Mouse (Mus musculus) urinary bladder, postnatal 14 days (tissue): Measurements from ENCODE around the gene Hspb8.
"Not testable (repeated sequence)": the region's sequence is repeated elsewhere in the genome, so short reads cannot be mapped to it uniquely, and the experiment has no call there.

ENCODE experiments used
- DNase-seq: peaks from one replicate; pipeline ENCODE4 v3.0.0; 2021; ENCODE audit warnings: low spot score

Hspb8 gene

DNA sequence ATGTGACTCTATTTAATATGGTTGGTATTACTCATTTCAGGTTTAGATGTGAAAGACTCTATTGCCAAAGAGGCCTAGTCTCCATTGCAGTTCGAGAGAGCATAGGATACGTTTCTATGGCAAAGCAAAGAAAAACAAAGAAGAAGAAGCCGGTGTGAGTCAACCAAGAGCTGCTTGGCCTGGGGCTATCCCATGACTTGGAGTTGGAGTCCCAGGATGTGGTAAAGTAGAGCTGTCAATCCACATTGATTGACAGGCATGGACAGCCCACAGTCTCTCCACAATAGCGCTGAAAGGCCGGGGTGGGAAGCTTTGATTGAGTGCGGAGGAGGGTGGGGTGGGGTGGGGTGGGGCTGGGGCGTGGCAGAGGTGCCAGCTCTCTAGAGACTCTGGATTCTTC is 10.2 kb upstream of the Hspb8 start:
- DNase-seq: no peak

DNA sequence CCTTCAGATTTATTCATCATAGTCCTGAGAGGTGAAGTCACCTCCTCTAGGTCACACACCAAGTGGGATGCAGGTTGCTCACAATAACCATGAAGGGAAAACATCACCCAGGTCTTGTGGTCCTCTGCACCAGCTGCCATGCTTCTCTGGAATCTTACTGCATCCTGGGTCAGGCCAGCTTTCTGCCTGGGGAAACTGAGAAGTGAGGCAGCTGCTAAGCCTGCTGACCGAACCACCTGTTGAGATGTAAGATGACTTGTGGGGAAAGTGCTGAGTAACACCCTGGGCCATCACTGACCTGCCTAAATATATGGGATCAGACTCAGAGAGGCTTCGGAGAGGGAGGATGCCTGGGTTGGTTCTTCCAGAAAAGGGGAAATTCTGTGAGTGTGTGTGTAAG is 4.0 kb upstream of the Hspb8 start:
- no peak for DNase-seq

DNA sequence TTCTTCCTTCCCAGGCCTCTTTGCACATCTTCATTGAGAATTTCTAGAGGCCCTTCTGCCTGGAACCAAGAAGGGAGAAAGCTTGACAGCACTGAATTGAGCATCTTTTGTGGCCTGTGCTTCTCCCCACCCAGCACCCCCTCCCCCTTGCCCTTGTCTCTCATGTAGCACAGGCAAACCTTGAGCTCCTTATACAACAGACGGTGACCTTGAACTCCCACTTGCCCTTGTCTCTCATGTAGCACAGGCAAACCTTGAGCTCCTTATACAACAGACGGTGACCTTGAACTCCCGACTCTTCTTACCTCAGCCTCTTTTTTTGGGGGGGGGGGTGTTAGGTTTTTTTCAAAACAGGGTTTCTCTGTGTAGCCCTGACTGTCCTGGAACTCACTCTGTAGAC is 3.0 kb upstream of the Hspb8 start:
- DNase-seq: not testable (repeated sequence)

DNA sequence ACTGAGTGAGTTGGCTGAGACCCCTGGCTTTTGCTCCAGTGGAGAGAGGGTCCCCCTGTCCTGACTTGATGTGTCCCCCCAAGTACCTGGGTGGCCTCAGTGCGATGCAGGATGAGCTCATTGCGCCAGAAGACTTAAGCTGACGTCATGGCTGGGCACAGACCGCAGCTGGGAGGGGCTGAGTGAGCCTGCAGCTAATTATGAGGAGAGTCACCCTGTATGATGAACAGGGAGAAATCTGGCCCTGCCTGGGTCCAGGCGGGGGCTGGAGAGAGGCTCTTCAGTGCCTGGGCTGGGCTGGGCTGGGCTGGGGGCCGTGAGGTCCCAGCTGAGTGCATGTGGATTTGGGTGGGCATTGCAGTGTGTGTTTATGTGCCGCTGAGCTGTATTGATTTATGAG is 2.6 kb upstream of the Hspb8 start:
- peak; percentile 59 for DNase-seq

DNA sequence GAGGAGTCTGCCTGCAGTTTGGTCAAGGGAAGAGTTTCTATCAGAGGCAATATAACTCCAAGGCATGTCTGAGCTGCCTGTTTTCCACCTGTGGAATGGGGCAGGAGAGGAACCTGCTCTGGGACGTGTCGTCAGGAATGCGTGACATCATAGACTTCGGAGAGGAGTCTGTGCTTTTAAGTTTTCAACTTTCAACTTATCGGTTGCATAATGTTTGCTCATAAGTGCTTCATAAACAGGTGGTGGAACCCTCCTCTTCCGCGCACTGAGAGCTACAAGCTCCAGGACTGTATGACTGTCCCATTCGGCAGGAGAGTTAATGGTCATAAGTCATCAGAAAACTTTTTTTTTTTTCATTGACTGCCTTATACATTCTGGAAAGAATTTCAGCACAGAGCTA is 1.1 kb upstream of the Hspb8 start:
- DNase-seq: no peak

DNA sequence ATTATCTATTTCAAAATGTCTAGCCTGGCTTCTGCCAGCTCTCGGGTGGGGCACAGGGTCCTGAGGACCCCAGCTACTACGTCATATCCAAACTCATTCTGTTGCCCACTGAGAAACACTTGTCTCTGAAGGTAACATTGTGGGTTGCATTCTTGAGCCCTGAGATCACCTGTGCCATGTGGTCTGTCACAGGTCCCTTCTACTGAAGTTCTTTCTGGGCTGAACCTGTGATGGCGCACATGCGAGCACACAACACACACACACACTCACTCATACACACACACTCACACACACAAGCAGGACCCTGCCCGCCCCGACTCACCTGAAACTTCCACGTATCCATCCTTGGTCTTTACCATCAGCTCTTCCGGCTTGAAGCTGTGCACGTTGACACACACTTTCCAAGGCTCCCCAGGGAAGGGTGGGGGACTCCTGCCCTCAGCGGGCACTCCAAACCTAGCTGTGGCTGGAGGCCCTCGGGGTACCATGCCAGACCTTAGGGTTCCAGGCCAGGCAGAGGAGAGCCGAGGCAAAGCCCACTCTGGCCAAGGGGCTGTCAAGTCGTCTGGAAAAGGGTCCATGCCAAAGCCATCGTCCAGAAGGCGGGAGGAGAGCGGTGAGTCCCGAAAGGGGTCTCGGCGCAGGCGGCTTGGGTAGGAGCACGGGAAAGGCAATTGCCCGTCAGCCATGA is 728 bp downstream of the Hspb8 start:
- DNase-seq: no peak

DNA sequence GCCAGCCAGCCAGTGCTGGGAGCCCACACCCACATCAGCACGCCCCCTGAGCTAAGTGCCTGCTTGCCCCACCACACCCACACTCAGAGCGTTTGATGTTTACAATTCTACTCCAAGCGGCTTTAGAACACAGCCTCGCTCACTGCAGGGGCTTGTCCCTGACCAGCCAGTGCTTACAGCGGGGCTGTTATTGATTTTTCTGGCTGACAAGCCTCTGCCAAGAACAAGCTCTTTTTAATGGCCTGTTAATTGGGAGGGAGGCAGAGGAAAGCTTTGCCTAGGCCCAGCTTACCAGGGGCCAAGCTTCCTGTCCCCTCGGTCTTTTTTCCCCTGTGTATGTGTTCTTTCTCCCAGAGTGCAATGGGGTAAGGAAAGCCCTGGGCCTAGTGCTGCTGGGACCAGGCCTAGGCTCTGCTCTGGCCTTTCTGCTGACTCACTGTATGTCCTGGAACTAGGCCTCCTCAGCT is 1.9 kb downstream of the Hspb8 start:
- peak; percentile 69 for DNase-seq

DNA sequence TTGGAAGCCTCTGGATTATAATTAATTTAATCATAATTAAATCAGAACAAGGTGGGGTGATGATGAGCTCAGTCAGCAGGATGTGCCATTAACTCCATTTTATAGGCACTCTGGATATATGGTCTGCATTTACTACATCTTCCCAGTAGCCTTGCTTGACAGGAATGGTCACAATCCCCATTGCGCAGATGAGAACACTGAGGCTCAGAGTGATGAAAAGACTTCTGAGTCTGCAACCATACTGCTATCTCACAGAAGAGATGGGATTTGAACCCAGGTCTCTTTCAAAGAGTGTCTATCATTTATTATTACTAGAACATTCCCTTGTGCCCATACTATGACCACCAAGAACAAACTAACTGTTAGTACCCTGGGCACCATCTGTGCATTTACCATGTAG is 2.5 kb downstream of the Hspb8 start:
- DNase-seq: no peak

DNA sequence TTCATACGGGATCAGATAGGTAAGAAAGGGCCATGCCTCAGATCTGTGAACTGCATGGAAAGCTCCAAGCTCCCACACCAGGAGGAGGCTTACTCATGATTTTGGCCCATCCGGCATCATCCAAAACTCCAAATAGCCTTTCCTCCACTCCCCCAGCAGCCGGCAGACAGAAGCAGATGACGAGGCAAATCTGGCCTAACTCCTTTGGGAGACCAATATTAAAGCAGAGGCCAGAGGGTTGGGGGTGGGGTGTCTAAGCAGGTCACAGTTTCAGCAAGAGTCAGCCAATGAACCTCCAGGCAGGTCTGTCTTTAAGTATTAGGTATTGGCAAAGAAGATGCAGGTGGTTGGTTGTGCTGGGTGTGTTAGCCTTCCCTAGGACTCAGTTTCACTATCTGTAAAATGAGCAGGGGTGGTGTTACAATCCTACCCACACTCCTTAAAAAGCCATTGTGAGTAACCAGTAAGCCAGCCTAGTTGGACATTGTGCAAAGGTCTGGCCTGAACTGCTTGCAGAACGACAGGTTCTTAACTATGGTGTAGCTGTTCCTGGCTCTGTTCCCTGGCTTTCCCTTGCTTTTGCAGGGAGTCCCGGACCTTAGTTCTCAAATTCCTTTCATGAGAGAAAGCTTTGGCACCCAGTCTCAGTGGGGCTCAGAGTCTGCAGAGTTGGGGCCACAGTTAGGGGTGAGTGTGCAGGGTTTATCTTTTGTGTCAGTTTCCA is 3.2 kb downstream of the Hspb8 start:
- peak; percentile 38 for DNase-seq

DNA sequence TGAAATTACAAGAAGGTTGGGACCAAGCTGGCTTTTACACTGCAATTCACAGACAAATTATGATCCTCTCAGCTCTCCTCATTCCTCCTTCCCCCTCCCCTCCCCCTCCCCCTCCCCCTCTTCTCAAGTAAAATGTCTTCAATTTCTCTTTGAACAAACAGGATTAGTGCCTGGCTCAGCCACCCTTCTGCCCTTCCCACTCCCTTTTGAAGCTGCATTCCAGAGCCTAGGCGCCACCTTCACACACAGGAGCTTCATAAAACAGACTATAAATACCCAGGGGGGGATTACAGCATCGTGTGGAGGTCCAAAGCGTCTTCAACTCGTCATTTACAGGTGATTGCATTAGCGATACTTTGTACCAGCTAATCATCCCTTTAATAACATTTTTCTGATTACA is 6.5 kb downstream of the Hspb8 start:
- no peak for DNase-seq

DNA sequence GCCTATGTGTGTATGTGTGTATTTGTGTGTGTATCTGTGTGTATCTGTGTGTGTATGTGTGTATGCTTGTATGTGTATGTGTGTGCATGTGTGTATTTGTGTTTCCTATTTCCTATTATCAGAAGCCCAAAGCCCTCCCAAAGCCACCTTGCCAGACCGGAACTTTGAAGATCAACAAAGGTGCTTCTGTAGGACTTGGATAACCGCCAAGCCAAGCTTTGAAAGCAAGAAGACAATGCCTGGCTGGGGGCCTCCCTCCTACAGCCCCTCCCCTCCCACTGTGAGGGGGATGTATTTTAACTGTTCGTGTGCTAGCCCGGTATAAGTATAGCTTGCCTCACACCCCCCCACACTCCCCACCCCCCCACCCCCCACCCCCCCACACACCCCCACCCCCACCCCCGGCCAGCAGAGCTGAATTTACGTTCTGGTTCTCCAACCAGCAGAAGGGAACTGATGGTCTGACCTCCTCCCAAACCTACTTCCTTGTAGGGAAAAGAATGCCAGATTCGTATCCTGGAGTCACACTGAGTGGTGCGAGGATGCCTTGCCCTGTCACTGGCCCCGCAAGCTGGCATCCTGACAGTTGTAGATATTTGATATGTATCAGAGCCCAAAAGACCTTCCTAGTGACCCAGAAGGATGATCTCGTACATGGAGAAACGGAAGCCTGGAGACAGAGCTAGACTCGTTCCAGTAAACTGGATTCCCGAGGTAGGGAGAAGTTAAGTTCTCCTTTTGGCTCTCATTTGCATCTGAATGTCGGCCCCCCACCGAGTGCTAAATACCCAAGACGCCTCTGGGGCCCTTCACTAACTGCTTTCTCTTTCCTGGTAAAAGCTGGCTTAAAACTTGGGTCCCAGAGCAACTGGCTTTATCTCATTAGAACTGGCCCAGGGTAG is 12.7 kb downstream of the Hspb8 start:
- DNase-seq: peak; percentile 43

DNA sequence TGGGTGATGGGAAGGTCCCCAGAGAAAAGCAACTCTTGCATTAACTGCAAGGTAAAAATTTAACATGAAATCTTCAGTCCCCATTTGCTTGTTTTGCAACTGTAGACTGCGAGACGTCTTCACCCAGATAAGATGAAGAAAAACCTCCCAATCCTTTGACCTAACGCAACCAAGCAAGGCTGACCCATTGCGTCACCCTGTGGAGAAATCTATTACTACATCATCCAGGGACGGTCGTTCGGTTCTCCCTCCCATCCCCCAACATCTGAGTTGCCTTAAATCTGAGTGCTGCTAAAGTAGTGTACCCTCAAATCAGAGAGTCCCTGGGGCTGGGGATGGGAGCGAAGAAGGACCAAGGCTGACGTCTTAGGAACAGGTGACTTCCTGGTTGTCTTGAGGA is 13.7 kb downstream of the Hspb8 start:
- no peak for DNase-seq

DNA sequence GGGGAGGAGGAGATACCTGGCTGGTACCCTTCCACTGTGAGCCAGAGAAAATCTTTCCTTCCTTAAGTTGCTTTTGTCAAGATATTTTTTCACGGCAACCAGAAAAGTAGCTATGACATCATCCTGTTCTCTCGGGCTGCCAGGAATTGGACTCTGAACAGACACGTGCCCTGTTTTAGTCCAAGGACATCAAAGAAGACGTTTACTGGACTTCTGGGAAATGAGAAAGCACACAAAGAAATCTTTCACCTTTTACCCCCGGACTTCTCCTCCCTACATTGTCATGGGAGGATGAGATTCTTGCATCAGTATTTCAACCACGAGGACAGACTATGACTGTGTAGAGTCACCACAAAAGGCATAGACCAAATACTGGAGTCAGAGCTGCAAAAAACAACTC is 14.7 kb downstream of the Hspb8 start:
- DNase-seq: no peak

DNA sequence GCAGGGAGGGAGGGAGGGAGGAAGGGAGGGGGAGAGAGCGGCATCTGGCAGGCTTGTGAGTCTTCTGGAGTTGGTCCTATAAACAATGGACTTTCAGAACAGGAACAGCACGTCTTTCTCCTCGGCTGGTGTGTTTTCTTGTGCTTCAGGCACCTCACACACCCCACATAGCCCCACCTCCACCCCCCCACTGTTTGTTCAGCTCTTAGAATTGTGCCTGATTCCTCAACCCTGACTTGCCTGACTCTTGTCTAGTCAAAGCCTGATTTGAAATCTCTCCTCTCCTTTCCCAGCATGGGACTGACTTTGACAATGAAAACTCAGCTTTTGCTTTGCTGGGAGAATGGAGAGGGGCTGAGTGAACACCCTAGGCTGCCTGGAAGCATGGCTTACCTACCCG is 15.3 kb downstream of the Hspb8 start:
- peak; percentile 46 for DNase-seq

DNA sequence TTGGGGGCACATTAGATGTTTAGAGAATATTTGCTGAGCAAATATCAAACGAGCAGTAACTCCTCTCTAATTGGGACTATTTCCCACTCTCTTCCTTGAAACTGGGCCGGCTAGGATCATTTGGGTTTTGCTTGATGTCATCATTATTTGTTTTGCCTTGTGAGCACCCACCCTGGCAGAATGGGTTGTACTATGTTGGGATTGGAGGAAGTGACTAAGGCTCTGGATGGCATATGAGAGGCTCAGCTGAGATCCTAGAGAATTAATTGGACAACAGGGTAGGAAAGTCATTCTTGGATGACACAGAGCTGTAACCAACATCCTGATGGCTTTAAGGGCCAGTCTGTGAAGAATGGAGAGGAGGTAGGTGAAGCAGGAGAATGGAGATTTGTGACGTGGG is 16.2 kb downstream of the Hspb8 start:
- DNase-seq: no peak

DNA sequence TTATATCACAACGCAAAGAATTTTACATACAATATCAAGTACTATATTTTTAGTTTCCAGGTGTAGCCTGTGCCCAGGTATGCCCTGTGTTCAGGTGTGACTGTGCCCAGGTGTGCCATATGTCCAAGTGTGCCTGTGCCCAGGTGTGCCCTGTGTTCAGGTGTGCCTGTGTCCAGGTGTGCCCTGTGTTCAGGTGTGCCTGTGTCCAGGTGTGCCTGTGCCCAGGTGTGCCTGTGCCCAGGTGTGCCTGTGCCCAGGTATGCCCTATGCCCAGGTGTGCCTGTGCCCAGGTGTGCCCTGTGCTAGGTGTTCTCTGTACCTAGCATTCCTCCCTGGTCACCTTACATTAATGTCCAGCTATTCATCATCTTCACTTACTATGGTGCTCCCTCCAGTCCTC is 16.7 kb downstream of the Hspb8 start:
- DNase-seq: no peak

DNA sequence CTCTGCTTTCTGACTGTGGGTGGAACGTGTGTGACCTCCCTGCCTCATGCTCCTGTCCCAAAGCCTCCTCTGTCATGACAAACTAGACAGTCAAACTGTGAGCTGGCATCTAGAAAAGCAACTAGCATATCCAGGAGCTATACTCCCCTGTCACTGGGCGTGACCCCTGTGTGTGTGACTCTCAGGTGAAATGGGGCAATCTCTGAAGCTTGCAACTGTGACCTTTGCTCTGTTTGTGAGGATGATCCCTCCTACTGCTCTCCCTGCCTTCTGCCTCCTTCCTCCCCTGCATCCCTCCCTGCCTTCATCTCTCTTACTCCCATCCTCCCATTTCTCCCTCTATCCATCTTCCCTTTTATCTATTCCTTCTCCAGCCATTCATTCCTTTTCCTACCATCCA is 18.6 kb downstream of the Hspb8 start:
- DNase-seq: no peak

DNA sequence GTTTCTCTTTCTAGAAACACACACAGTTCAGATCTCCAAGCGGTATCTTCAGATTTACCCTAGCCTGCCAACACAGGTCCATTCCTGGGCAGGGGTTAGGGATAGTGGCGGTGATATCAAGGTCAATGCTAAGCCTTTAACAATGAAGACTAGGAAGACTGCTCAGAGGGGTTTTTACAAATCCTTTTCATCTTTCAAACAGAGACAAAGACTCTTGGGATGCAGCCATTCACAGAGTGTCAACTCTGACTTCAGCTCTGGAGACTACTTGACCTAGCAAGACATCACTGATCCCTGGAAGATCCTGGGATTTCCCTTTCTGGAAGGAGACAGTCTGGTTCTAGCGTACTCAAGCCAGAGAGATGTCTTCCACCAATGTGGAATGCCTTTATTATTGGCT is 21.9 kb downstream of the Hspb8 start:
- no peak for DNase-seq

DNA sequence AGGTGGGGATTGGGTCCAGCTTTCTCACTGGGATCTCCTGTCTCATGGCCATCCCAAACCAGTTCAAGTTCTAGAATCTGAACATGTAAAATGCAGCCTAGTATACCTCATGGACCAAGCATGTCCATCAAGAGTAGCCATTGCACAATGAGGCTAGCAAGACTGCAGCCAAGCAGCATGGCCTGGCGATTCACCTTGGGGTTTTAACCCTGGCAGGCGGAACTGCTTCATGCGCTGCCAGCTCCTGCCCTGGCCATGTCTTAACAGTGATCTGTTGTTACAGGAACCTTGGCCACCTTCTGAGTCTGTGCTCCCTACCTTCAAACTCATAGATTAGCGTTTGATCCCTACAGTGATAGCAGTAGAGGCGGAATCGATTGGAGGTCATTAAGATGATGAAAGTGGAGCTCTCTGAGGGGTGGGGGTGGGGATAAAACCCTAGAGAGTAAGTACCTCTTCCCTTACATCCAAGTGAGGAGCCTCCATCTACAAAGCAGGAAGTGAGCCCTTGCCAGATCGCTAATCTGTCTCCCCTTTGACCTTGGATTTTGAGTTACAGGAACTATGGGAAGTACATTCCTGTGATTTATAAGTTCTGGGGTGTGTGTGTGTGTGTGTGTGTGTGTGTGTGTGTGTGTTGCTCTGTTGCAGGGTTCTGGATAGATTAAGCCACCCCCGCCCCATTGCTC is 22.5 kb downstream of the Hspb8 start:
- DNase-seq: no peak

DNA sequence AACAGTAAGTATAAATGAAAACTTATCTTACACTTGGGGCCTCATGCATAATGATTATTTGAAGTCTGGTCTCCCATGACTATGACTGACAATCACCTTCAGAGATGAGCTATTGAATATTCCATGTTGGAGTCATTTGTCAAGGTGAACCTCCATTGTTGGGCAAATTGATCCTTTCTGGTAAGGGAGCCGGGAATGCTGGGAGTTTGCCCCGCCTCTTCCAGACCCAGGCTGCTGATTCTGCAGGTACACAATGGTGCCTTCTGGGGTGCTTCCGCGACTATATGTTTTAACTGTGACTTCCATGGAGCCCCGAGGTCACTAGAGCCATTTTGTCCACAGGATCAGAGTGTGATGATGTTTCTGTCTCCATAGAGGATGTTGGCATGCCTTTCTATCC is 26.6 kb downstream of the Hspb8 start:
- no peak for DNase-seq

DNA sequence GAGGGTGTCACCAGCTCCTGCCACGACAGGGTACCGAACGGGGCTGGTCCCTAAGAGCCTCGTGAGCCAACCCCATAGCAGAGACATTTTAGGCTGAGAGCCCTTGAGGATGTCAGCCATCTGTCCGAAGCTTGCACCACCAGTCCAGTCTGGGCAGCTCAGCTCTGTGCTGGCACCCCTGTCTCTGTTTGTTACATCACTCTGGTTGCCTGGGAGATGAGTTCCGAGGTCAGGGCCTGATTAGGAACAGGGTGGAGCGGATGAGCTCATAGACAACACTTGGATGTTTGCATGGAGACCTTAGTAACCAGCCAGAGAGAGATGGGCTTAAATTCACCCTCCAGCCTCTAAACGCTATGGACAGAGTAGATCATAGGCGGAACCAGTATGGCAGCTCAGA is 30.1 kb downstream of the Hspb8 start:
- no peak for DNase-seq

DNA sequence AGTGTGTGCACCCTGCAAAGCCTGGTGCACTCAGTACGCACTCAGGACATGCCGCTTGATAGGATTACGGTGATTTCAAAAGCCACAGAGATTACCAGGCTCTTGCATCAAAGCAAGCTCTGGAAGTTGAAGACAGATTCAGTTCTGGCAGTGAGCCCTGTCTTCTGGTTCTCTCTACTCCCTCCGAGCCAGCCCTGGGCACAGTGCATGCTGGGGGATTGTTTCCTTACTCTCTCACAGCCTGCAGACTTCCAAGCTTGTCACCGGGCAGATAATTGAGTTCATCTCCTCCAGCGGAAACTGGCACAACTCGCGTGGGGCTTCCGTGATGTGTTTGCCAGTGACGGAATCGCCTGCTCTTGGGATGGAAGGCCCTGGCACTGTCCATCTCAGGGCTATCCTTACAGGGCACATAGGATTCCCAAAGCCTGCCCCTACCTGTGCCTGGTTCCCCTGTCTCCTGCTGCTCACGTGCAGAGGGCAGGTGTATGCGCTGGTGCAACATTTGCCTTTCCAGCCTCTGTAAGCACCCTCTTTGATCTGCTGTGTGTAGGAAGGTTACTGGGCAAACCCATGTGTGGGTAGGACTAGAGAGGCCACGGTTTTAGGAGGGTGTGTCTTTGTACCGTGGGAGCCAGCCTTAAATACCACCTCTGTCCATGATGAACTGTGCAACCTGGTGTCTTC is 32.7 kb downstream of the Hspb8 start:
- DNase-seq: peak; percentile 38
